Mouse (Mus musculus) liver, adult 2 months (tissue): ENCODE results near the gene 4931409K22Rik. TPM values are rescaled to one million over a fixed set of nuclear protein-coding genes. Genes with fewer than 3 reads are reported as not detected.

Experiments
- DNase-seq: peaks from one replicate; pipeline ENCODE4 v3.0.0-alpha.2; 2011; ENCODE audit warnings: low read depth, low spot score; ENCODE audit errors: extremely low read depth
- H3K27ac ChIP-seq: fragments of 200-500 bp; replicated peaks from 2 replicates; pipeline ENCODE4 v1.5.1; 2012; ENCODE audit warnings: low read depth, mild to moderate bottlenecking, control low read depth, inconsistent platforms, low read length; ENCODE audit not compliant: insufficient read depth
- H3K27me3 ChIP-seq: fragments of 200-500 bp; 2 replicates; pipeline ENCODE4 v1.6.1; 2012; ENCODE audit warnings: mild to moderate bottlenecking, moderate library complexity, low read length, inconsistent platforms; ENCODE audit not compliant: control insufficient read depth, insufficient read depth
- H3K36me3 ChIP-seq: fragments of 200-500 bp; 2 replicates; pipeline ENCODE4 v1.6.1; 2012; ENCODE audit warnings: low read length, inconsistent platforms; ENCODE audit not compliant: control insufficient read depth, insufficient read depth
- H3K4me1 ChIP-seq: fragments of 200-500 bp; 2 replicates; pipeline ENCODE4 v1.6.1; 2011; ENCODE audit warnings: low read length; ENCODE audit not compliant: control insufficient read depth, insufficient read depth
- H3K4me3 ChIP-seq: fragments of 200-500 bp; 2 replicates; pipeline ENCODE4 v1.5.1; 2011; ENCODE audit warnings: low read depth, mild to moderate bottlenecking, control low read depth, low read length, moderate library complexity; ENCODE audit not compliant: insufficient read depth
- H3K79me2 ChIP-seq: fragments of 200-500 bp; 2 replicates; pipeline ENCODE4 v1.6.1; 2012; ENCODE audit warnings: inconsistent platforms, mild to moderate bottlenecking, low read length, moderate library complexity; ENCODE audit not compliant: control insufficient read depth, insufficient read depth
- H3K9ac ChIP-seq: fragments of 200-500 bp; 2 replicates; pipeline ENCODE4 v1.6.1; 2012; ENCODE audit warnings: low read depth, mild to moderate bottlenecking, control low read depth, inconsistent platforms, low read length
- CTCF ChIP-seq: fragments of 200-500 bp; IDR thresholded peaks from 2 replicates; pipeline ENCODE4 v1.5.1; 2011; ENCODE audit warnings: low read depth, low read length, control low read depth
- POLR2A ChIP-seq: fragments of 200-500 bp; IDR thresholded peaks from 2 replicates; pipeline ENCODE4 v1.6.1; 2011; ENCODE audit warnings: low read length, control low read depth; ENCODE audit not compliant: insufficient read depth; ENCODE audit errors: extremely low read depth
- WGBS: fragments of 180-500 bp; shearing (Covaris S2); methylation state at CpG from one replicate; pipeline ENCODE4 v1.1.7; 2018; 5-methylcytosine and 5-hydroxymethylcytosine counted together
- polyA plus RNA-seq: library from polyadenylated mRNA; depleted of rRNA; stranded (reverse); fragments of >200 nt; gene quantifications from 2 replicates; pipeline ENCODE4 v1.2.3, GENCODE M21; 2012
- total RNA-seq: library from RNA; depleted of rRNA; stranded (reverse); fragments of >200 nt; gene quantifications from 2 replicates; pipeline ENCODE4 v1.2.3, GENCODE M21; 2014

4931409K22Rik gene
- total and polyA plus RNA-seq, 2 experiments: not detected

DNA sequence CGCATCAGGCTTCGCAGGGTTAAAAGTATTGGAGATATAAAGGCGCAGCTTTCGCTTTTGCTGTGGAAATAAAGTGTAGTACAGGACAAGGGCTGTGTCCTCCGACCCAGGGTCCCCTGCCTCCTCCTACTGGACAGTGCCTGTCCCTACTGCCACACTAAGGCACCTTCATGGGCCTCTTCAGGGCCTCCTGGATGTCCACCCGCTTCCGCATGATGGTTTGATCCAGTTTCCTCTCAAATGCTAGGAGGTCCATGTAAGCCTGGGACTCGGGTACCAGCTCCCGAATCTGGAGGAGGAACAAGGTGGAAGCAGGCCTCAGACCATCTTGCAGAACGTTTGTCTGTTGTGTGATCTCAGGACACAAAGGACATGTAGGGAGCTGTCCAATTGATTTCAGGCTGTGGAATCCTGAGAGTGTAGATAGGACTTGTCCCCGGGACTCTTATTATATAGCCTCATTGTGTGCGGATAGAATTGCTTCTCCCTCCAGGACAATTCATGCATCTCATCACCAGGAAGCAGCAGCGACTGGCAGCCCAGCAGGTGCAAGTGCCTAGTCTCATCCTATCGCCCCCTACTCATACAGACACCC, 39.3 kb upstream of the 4931409K22Rik start:
- TF ChIP-seq CTCF (no peak), POLR2A (no peak)
- 77% methylated on average over 14 of the region's 14 CpGs for WGBS

GRCm38 (mm10) chr5:24595261-24595660, 38.7 kb upstream of the 4931409K22Rik start:
- DNase-seq: no peak

More for the DNA sequence above, 39.3 kb upstream of the 4931409K22Rik start:
- Histone ChIP-seq H3K36me3 (no peaks in the 10 kb centered on the region), H3K4me1 (peaks cover 4% of the 10 kb centered on the region), H3K27me3 (no peaks in the 10 kb centered on the region), H3K4me3 (no peak overlapping the region), H3K79me2 (no peaks in the 10 kb centered on the region), H3K9ac (no peak overlapping the region), H3K27ac (no peak overlapping the region)
- no peak for DNase-seq

GRCm38 (mm10) chr5:24594346-24594745, 37.7 kb upstream of the 4931409K22Rik start:
- H3K4me3 ChIP-seq: no peak overlapping the region
- H3K27me3 ChIP-seq: no peaks in the 10 kb centered on the region
- TF ChIP-seq POLR2A (no peak), CTCF (no peak)
- no peak overlapping the region for H3K9ac ChIP-seq
- no peak for DNase-seq
- H3K36me3 ChIP-seq: peaks cover under 1% of the 10 kb centered on the region; the same call in 1 of the 2 replicates
- 97% methylated on average over 5 of the region's 5 CpGs for WGBS
- no peaks in the 10 kb centered on the region for H3K79me2 ChIP-seq
- H3K4me1 ChIP-seq: peaks cover 4% of the 10 kb centered on the region
- no peak overlapping the region for H3K27ac ChIP-seq

More at GRCm38 (mm10) chr5:24595261-24595660, 38.7 kb upstream of the 4931409K22Rik start:
- no peaks in the 10 kb centered on the region for H3K36me3 ChIP-seq
- H3K9ac ChIP-seq: no peak overlapping the region
- TF ChIP-seq POLR2A (no peak), CTCF (no peak)
- H3K4me3 ChIP-seq: no peak overlapping the region
- H3K27me3 ChIP-seq: no peaks in the 10 kb centered on the region
- 94% methylated on average over 5 of the region's 5 CpGs for WGBS
- peaks cover 4% of the 10 kb centered on the region for H3K4me1 ChIP-seq
- no peak overlapping the region for H3K27ac ChIP-seq
- H3K79me2 ChIP-seq: no peaks in the 10 kb centered on the region

- Histone ChIP-seq H3K79me2 (no peaks in the 10 kb centered on the region), H3K36me3 (peaks cover 3% of the 10 kb centered on the region), H3K27me3 (no peaks in the 10 kb centered on the region), H3K4me1 (peaks cover 4% of the 10 kb centered on the region), H3K9ac (no peak overlapping the region), H3K27ac (no peak overlapping the region), H3K4me3 (no peak overlapping the region)
- WGBS: 87% methylated on average over 10 of the region's 10 CpGs
- no peak for TF ChIP-seq CTCF
- TF ChIP-seq POLR2A: no peak
- no peak for DNase-seq
Measured at GRCm38 (mm10) chr5:24593928-24594327, 37.3 kb upstream of the 4931409K22Rik start.

DNA sequence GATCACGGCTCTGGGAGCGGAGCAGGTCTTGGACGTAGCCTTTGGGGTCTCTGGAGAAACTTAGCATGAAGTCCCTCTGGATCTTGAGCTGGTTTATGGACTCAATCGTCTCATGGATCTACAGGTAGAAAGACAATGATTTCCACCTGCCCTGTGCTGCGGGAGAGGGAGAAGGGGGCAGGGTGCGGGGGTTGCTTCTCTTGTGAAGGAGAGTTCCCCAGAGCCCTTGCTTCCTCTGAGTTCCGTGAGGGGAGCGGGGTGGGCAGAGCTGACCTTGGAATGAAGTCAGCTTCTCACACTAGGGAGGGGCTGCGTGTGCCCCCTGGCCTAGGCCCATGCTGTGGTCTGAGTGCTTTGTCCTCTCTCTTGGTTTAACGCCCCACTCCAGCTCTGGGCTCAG, 36.6 kb upstream of the 4931409K22Rik start:
- no peaks in the 10 kb centered on the region for H3K79me2 ChIP-seq
- WGBS: 87% methylated on average over 10 of the region's 10 CpGs
- no peak overlapping the region for H3K4me3 ChIP-seq
- no peak for TF ChIP-seq POLR2A
- no peak for TF ChIP-seq CTCF
- H3K4me1 ChIP-seq: peaks cover 7% of the 10 kb centered on the region
- no peak for DNase-seq
- H3K27ac ChIP-seq: no peak overlapping the region
- H3K9ac ChIP-seq: no peak overlapping the region
- H3K27me3 ChIP-seq: no peaks in the 10 kb centered on the region
- peaks cover 3% of the 10 kb centered on the region for H3K36me3 ChIP-seq

GRCm38 (mm10) chr5:24592471-24593160, 36.0 kb upstream of the 4931409K22Rik start:
- TF ChIP-seq POLR2A: no peak
- TF ChIP-seq CTCF: no peak
- no peak overlapping the region for H3K9ac ChIP-seq
- H3K79me2 ChIP-seq: no peaks in the 10 kb centered on the region
- DNase-seq: no peak
- H3K4me1 ChIP-seq: peaks cover 11% of the 10 kb centered on the region
- H3K4me3 ChIP-seq: no peak overlapping the region
- H3K36me3 ChIP-seq: peaks cover 3% of the 10 kb centered on the region
- 72% methylated on average over 21 of the region's 21 CpGs for WGBS
- no peak overlapping the region for H3K27ac ChIP-seq
- H3K27me3 ChIP-seq: no peaks in the 10 kb centered on the region
